Mouse (Mus musculus): ENCODE measurements around the gene Snx13. TPM values are rescaled to one million over a fixed set of nuclear protein-coding genes. Genes with fewer than 3 reads are reported as not detected.

Snx13 gene
- polyA plus RNA-seq, 1 experiment from 2014 or later, result 23.4 TPM

- H3K9me3 ChIP-seq (ENCODE audit: low read depth, low read length), result no peaks in the 10 kb centered on the region
Measured at GRCm38 (mm10) chr12:35154149-35154548, 107.2 kb downstream of the Snx13 start.

GRCm38 (mm10) chr12:35157237-35157636 lies 110.3 kb downstream of the Snx13 start:
- ATAC-seq (ENCODE audit: insufficient read depth) (no peak), DNase-seq (no peak)
- no peaks in the 10 kb centered on the region for H3K4me1 ChIP-seq (ENCODE audit: insufficient read depth)
- H3K9ac ChIP-seq, result no peak overlapping the region
- WGBS, result 56% methylated on average over 4 of the region's 4 CpGs
- H3K9me3 ChIP-seq (ENCODE audit: low read depth, low read length), result no peaks in the 10 kb centered on the region
- H3K4me2 ChIP-seq, result no peak overlapping the region
- H3K27me3 ChIP-seq (ENCODE audit: insufficient read depth, low read length), result no peaks in the 10 kb centered on the region
- H3K27ac ChIP-seq (ENCODE audit: low read depth), result no peak overlapping the region
- TF ChIP-seq CTCF (IDR thresholded peaks at IDR 0.05; ENCODE audit: low read depth), result no peak
- no peak overlapping the region for H3K4me3 ChIP-seq (ENCODE audit: low read depth, low read length)
- no peaks in the 10 kb centered on the region for H3K36me3 ChIP-seq (ENCODE audit: insufficient read depth)

More at GRCm38 (mm10) chr12:35154149-35154548, 107.2 kb downstream of the Snx13 start:
- Histone ChIP-seq H3K36me3 (ENCODE audit: insufficient read depth) (no peaks in the 10 kb centered on the region), H3K4me1 (ENCODE audit: insufficient read depth) (no peaks in the 10 kb centered on the region), H3K27ac (ENCODE audit: low read depth) (no peak overlapping the region), H3K4me2 (no peak overlapping the region), H3K27me3 (ENCODE audit: insufficient read depth, low read length) (no peaks in the 10 kb centered on the region), H3K9ac (no peak overlapping the region), H3K4me3 (ENCODE audit: low read depth, low read length) (no peak overlapping the region)
- no peak for ATAC-seq (ENCODE audit: insufficient read depth)
- no peak for TF ChIP-seq CTCF (IDR thresholded peaks at IDR 0.05; ENCODE audit: low read depth)
- DNase-seq, result no peak
- 56% methylated on average over 3 of the region's 3 CpGs for WGBS

GRCm38 (mm10) chr12:35161690-35162089 lies 114.7 kb downstream of the Snx13 start:
- H3K4me1 ChIP-seq (ENCODE audit: insufficient read depth), result no peaks in the 10 kb centered on the region

GRCm38 (mm10) chr12:35170275-35170674 lies 123.3 kb downstream of the Snx13 start:
- DNase-seq (no peak), ATAC-seq (ENCODE audit: insufficient read depth) (no peak)
- no peaks in the 10 kb centered on the region for H3K27me3 ChIP-seq (ENCODE audit: insufficient read depth, low read length)
- 66% methylated on average over 4 of the region's 4 CpGs for WGBS
- no peak for TF ChIP-seq CTCF (IDR thresholded peaks at IDR 0.05; ENCODE audit: low read depth)
- H3K4me3 ChIP-seq (ENCODE audit: low read depth, low read length), result no peak overlapping the region
- H3K36me3 ChIP-seq (ENCODE audit: insufficient read depth), result no peaks in the 10 kb centered on the region
- no peak overlapping the region for H3K27ac ChIP-seq (ENCODE audit: low read depth)
- no peak overlapping the region for H3K9ac ChIP-seq
- no peak overlapping the region for H3K4me2 ChIP-seq
- no peaks in the 10 kb centered on the region for H3K9me3 ChIP-seq (ENCODE audit: low read depth, low read length)
- no peaks in the 10 kb centered on the region for H3K4me1 ChIP-seq (ENCODE audit: insufficient read depth)

More at GRCm38 (mm10) chr12:35161690-35162089, 114.7 kb downstream of the Snx13 start:
- Histone ChIP-seq H3K9me3 (ENCODE audit: low read depth, low read length) (no peaks in the 10 kb centered on the region), H3K9ac (no peak overlapping the region), H3K4me3 (ENCODE audit: low read depth, low read length) (no peak overlapping the region), H3K4me2 (no peak overlapping the region), H3K27ac (ENCODE audit: low read depth) (no peak overlapping the region), H3K27me3 (ENCODE audit: insufficient read depth, low read length) (no peaks in the 10 kb centered on the region), H3K36me3 (ENCODE audit: insufficient read depth) (no peaks in the 10 kb centered on the region)
- WGBS, result 42% methylated on average over 4 of the region's 4 CpGs
- ATAC-seq (ENCODE audit: insufficient read depth), result no peak
- TF ChIP-seq CTCF (IDR thresholded peaks at IDR 0.05; ENCODE audit: low read depth), result peak; percentile 31
- peak; percentile 51 for DNase-seq

GRCm38 (mm10) chr12:35175938-35176337 lies 129.0 kb downstream of the Snx13 start:
- 20% methylated on average over 8 of the region's 8 CpGs for WGBS
- no peaks in the 10 kb centered on the region for H3K27me3 ChIP-seq (ENCODE audit: insufficient read depth, low read length)
- no peak for DNase-seq
- TF ChIP-seq CTCF (IDR thresholded peaks at IDR 0.05; ENCODE audit: low read depth), result no peak
- H3K36me3 ChIP-seq (ENCODE audit: insufficient read depth), result no peaks in the 10 kb centered on the region
- no peak overlapping the region for H3K4me2 ChIP-seq
- no peak overlapping the region for H3K4me3 ChIP-seq (ENCODE audit: low read depth, low read length)
- H3K27ac ChIP-seq (ENCODE audit: low read depth), result no peak overlapping the region
- no peaks in the 10 kb centered on the region for H3K4me1 ChIP-seq (ENCODE audit: insufficient read depth)
- H3K9me3 ChIP-seq (ENCODE audit: low read depth, low read length), result no peaks in the 10 kb centered on the region
- ATAC-seq (ENCODE audit: insufficient read depth), result no peak
- no peak overlapping the region for H3K9ac ChIP-seq

GRCm38 (mm10) chr12:35176628-35177027 lies 129.6 kb downstream of the Snx13 start:
- Histone ChIP-seq H3K4me3 (ENCODE audit: low read depth, low read length) (no peak overlapping the region), H3K9ac (no peak overlapping the region), H3K36me3 (ENCODE audit: insufficient read depth) (no peaks in the 10 kb centered on the region), H3K9me3 (ENCODE audit: low read depth, low read length) (no peaks in the 10 kb centered on the region), H3K27ac (ENCODE audit: low read depth) (no peak overlapping the region), H3K4me1 (ENCODE audit: insufficient read depth) (no peaks in the 10 kb centered on the region), H3K4me2 (no peak overlapping the region), H3K27me3 (ENCODE audit: insufficient read depth, low read length) (no peaks in the 10 kb centered on the region)
- ATAC-seq (ENCODE audit: insufficient read depth) (no peak), DNase-seq (no peak)
- TF ChIP-seq CTCF (IDR thresholded peaks at IDR 0.05; ENCODE audit: low read depth), result no peak
- 37% methylated on average over 3 of the region's 3 CpGs for WGBS

- Histone ChIP-seq H3K27ac (ENCODE audit: low read depth) (no peak overlapping the region), H3K9ac (no peak overlapping the region), H3K4me3 (ENCODE audit: low read depth, low read length) (no peak overlapping the region), H3K9me3 (ENCODE audit: low read depth, low read length) (no peaks in the 10 kb centered on the region), H3K4me2 (no peak overlapping the region), H3K4me1 (ENCODE audit: insufficient read depth) (no peaks in the 10 kb centered on the region), H3K27me3 (ENCODE audit: insufficient read depth, low read length) (no peaks in the 10 kb centered on the region), H3K36me3 (ENCODE audit: insufficient read depth) (no peaks in the 10 kb centered on the region)
- DNase-seq (peak; percentile 95), ATAC-seq (ENCODE audit: insufficient read depth) (peak; percentile 92)
- TF ChIP-seq CTCF (IDR thresholded peaks at IDR 0.05; ENCODE audit: low read depth), result peak; percentile 96
- WGBS, result 8% methylated on average over 3 of the region's 3 CpGs
Measured at GRCm38 (mm10) chr12:35182675-35183074, 135.7 kb downstream of the Snx13 start.

GRCm38 (mm10) chr12:35184261-35184660 lies 137.3 kb downstream of the Snx13 start:
- DNase-seq (peak; percentile 22), ATAC-seq (ENCODE audit: insufficient read depth) (no peak)
- 70% methylated on average over 5 of the region's 5 CpGs for WGBS

More at GRCm38 (mm10) chr12:35184261-35184660, 137.3 kb downstream of the Snx13 start:
- no peaks in the 10 kb centered on the region for H3K27me3 ChIP-seq (ENCODE audit: insufficient read depth, low read length)
- no peaks in the 10 kb centered on the region for H3K4me1 ChIP-seq (ENCODE audit: insufficient read depth)
- no peak overlapping the region for H3K4me2 ChIP-seq
- H3K9me3 ChIP-seq (ENCODE audit: low read depth, low read length), result no peaks in the 10 kb centered on the region
- H3K9ac ChIP-seq, result no peak overlapping the region
- H3K27ac ChIP-seq (ENCODE audit: low read depth), result no peak overlapping the region
- H3K4me3 ChIP-seq (ENCODE audit: low read depth, low read length), result no peak overlapping the region
- H3K36me3 ChIP-seq (ENCODE audit: insufficient read depth), result no peaks in the 10 kb centered on the region
- no peak for TF ChIP-seq CTCF (IDR thresholded peaks at IDR 0.05; ENCODE audit: low read depth)
